Mouse (Mus musculus) stomach, embryonic 16.5 days (tissue): Measurements from ENCODE around the gene Crmp1. TPM values are rescaled to one million over a fixed set of nuclear protein-coding genes. Genes with fewer than 3 reads are reported as not detected.

Source experiments
- ATAC-seq: fragments of 200-750 bp; cut with Nextera tagmentation; 2 replicates; pipeline ENCODE4 v1.8.0; 2017; ENCODE audit warnings: moderate number of reproducible peaks, moderate TSS enrichment; ENCODE audit not compliant: insufficient read depth, low FRiP score
- H3K27ac ChIP-seq: fragments of 300-500 bp; sonication (generic); 2 replicates; pipeline ENCODE4 v1.5.1; 2014; ENCODE audit warnings: low read length
- H3K27me3 ChIP-seq: fragments of 300-500 bp; sonication (generic); 2 replicates; pipeline ENCODE4 v1.6.1; 2014; ENCODE audit warnings: low read length, control low read depth, mixed read lengths; ENCODE audit not compliant: control insufficient read depth, insufficient read depth
- H3K36me3 ChIP-seq: fragments of 300-500 bp; sonication (generic); 2 replicates; pipeline ENCODE4 v1.6.1; 2014; ENCODE audit warnings: low read length; ENCODE audit not compliant: control insufficient read depth, insufficient read depth
- H3K4me1 ChIP-seq: fragments of 300-500 bp; sonication (generic); 2 replicates; pipeline ENCODE4 v1.6.1; 2014; ENCODE audit warnings: low read length, control low read depth, mixed read lengths; ENCODE audit not compliant: control insufficient read depth, insufficient read depth
- H3K4me2 ChIP-seq: fragments of 300-500 bp; sonication (generic); 2 replicates; pipeline ENCODE4 v1.6.1; 2014; ENCODE audit warnings: low read depth, low read length, mixed read lengths
- H3K4me3 ChIP-seq: fragments of 300-500 bp; sonication (generic); replicated peaks from 2 replicates; pipeline ENCODE4 v1.5.1; 2014; ENCODE audit warnings: mild to moderate bottlenecking, low read length
- H3K9ac ChIP-seq: fragments of 300-500 bp; sonication (generic); 2 replicates; pipeline ENCODE4 v1.6.1; 2014; ENCODE audit warnings: low read length
- H3K9me3 ChIP-seq: fragments of 300-500 bp; sonication (generic); replicated peaks from 2 replicates; pipeline ENCODE4 v1.6.1; 2016; ENCODE audit warnings: low read length, control low read depth; ENCODE audit not compliant: control insufficient read depth
- WGBS: fragments of 180-500 bp; shearing (Covaris S2); extraction: QIAGEN DNeasy Blood & Tissue Kit; methylation state at CpG from one replicate; pipeline ENCODE4 v1.1.7; 2014; 5-methylcytosine and 5-hydroxymethylcytosine counted together
- polyA plus RNA-seq: library from polyadenylated mRNA; unstranded; fragments of >200 nt; fragmentation: Nextera tagmentation; extraction: Ambion mirVana; gene quantifications from 2 replicates; pipeline ENCODE4 v1.2.1, GENCODE M21; 2015

Crmp1 gene
- polyA plus RNA-seq, 1 experiment from 2014 or later, result 23.8 TPM

DNA sequence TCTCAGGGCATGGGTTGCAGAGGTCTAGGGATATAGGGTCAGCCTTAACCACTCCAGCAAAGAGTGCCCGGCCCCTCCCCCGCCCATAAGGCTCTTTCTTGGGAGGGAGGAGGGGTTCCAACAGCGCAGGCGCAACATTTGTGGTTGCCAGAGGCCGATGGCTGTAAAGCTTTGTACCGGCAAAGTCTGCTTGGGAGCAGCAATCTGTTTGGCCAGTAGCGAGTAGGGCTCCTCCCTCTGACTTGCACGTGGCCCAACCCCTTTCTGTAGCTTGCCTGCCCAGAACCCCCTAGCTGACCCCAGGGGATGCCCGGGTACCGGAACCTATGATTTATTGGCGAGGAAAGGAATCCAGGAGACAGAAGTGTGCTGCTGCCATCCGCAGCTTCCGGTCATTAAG lies 2.4 kb downstream of the Crmp1 start:
- Histone ChIP-seq H3K4me1 (peaks cover 14% of the 10 kb centered on the region), H3K9me3 (no peaks in the 10 kb centered on the region), H3K4me3 (no peak overlapping the region), H3K27ac (no peak overlapping the region), H3K4me2 (no peak overlapping the region), H3K36me3 (no peaks in the 10 kb centered on the region), H3K9ac (no peak overlapping the region), H3K27me3 (peaks cover 70% of the 10 kb centered on the region)
- ATAC-seq, result no peak
- WGBS, result 6% methylated on average over 13 of the region's 13 CpGs

DNA sequence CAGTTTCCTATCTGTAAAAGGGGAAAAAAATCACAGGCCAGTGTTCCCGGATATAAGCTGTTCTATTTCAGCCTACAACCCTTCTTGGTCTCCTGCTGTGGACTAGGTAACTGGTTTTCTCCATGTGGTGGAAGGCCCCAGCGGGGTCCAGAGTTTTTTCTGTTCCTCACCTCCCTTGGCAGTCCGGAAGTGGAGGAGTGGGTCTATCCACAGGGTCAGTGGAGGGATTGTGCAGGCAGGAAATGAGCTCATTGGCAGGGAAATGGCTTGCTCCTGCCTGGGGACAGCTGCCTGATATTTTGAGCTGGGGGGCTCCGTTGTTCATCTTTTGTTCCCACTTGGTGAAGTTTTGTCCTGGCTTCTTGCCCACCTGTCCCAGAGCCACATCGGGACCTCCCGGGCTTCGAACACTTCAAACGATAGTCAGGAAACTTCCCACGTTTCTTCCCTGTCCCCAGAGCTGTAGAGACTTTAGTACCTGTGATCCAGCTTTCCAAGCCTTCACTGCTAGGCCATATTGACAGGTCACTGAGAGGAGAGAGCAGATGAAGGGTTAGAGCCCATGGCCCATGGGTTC lies 3.0 kb downstream of the Crmp1 start:
- peak overlapping the region; percentile 77; the same call in 1 of the 2 replicates for H3K4me2 ChIP-seq
- peaks cover 14% of the 10 kb centered on the region for H3K4me1 ChIP-seq
- no peak for ATAC-seq
- H3K27me3 ChIP-seq, result peaks cover 67% of the 10 kb centered on the region
- H3K9me3 ChIP-seq, result no peaks in the 10 kb centered on the region
- no peaks in the 10 kb centered on the region for H3K36me3 ChIP-seq
- H3K9ac ChIP-seq, result no peak overlapping the region
- H3K27ac ChIP-seq, result no peak overlapping the region
- no peak overlapping the region; the same call in 1 of the 2 replicates for H3K4me3 ChIP-seq
- WGBS, result 37% methylated on average over 9 of the region's 9 CpGs

DNA sequence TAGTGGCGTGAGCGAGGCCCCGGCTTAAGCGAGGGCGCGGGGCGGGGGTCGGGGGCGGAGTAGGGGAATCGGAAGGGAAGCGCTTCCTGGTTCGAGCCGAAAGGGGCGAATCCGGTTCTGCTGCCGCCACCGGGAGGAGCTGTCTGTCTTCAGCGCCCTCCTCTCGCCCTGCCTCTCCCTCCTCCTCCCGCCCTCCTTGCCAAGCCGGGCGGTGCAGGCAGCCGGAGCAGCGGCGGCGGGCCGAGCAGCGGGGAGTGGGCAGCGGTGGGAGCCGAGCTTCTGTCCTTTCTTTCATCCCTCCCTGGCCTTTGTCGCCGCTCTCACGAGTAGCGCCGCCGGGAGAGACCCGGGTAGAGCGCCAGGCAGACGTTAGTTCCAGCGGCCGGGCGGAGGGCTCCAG lies 3.9 kb downstream of the Crmp1 start:
- Histone ChIP-seq H3K4me3 (peak overlapping the region; percentile 54), H3K27me3 (peaks cover 58% of the 10 kb centered on the region), H3K36me3 (no peaks in the 10 kb centered on the region), H3K9ac (peak overlapping the region; percentile 60), H3K4me2 (peak overlapping the region; percentile 77), H3K4me1 (peaks cover 14% of the 10 kb centered on the region), H3K9me3 (no peaks in the 10 kb centered on the region), H3K27ac (no peak overlapping the region)
- peak; percentile 30; the same call in 1 of the 2 replicates for ATAC-seq
- WGBS, result under 1% methylated on average over 42 of the region's 42 CpGs

DNA sequence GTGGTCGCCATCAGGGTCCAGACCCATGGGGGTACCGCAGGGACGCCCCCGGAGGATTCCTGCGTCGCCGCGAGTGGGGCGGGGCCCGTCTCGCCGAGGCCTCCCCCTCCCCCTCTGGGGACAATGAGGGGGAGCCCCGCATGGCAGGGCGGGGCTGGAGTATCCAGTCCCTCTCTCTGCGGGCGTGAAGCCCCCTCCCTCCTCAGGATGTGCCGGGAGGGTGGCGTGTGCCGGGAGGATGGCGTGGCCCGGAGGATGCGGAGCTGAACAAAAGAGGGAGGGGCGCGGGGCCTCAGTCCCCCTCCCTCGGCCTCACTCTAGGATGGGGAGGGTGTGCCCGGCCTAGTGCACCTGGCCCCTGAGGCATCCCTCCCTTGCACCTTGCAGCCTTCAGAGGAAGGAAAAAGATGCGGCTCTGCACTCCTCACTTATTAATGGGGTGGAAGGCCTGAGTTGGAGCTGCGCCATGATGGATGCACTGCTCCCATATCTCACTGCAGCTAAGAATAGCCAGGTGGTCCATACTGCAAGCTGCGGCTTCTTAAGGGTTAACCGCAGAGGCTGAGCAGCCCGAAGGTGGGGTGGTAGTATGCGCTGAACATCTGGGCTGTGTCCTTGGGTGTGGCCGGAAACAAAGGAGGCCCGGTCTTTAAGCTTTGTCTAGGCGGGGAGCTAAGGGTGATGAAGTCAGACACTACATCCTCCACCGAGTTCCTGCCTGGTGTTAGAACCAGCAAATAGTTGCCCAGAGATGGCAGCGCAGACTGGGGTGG lies 4.6 kb downstream of the Crmp1 start:
- 2% methylated on average over 33 of the region's 37 CpGs for WGBS
- Histone ChIP-seq H3K4me3 (peak overlapping the region; percentile 54), H3K4me2 (peak overlapping the region; percentile 77), H3K4me1 (peaks cover 14% of the 10 kb centered on the region), H3K9ac (peak overlapping the region; percentile 60), H3K9me3 (no peaks in the 10 kb centered on the region), H3K27me3 (peaks cover 52% of the 10 kb centered on the region), H3K27ac (no peak overlapping the region), H3K36me3 (no peaks in the 10 kb centered on the region)
- ATAC-seq, result peak; percentile 15; the same call in 1 of the 2 replicates

DNA sequence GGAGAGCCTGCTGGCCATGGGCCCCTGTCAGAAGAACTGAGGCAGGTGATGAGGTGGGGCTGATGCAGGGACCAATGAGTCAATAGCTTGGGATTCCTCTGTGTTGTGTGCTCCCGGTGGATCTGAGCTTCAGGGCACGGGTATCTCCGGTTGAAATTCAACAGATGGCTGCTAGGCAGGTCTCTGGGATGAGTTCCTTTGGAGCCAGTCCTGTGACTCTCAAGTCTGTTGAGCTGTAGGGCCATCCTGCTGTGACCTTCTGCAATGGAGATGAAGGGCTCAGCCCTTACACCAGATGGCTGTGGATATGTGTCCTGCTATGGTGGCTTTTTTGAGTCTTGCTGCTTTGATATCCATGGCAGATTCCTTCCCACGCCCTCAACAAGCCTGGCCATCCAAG lies 5.7 kb downstream of the Crmp1 start:
- Histone ChIP-seq H3K27me3 (peaks cover 40% of the 10 kb centered on the region), H3K4me2 (no peak overlapping the region)

DNA sequence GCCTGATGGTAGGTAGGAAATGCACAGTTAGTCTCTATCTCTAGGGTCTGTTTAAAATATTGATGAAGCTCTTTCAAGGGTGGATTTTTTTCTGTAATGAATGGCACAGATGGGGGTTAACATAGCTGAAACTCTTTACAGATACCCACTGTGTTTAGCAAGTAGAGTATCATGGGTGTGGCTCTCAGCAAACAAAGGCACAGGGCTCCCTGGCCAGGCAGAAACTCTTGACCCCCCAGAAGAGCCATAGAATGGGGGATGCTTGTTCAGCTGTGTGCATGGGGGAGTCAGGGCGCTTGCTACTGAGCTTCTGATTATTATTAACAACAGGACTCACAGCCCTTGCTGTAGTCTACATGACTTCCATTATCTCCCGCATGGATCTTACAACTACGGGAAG lies 7.1 kb downstream of the Crmp1 start:
- no peak overlapping the region for H3K27ac ChIP-seq
- H3K9ac ChIP-seq, result no peak overlapping the region
- 70% methylated on average over 3 of the region's 3 CpGs for WGBS
- no peak overlapping the region for H3K4me3 ChIP-seq
- H3K36me3 ChIP-seq, result no peaks in the 10 kb centered on the region
- H3K4me1 ChIP-seq, result 0 out of 2 replicates have a peak, but pooled peaks cover 4% of the 10 kb centered on the region
- H3K27me3 ChIP-seq, result peaks cover 28% of the 10 kb centered on the region
- H3K4me2 ChIP-seq, result no peak overlapping the region
- no peak for ATAC-seq
- H3K9me3 ChIP-seq, result no peaks in the 10 kb centered on the region

More for the DNA sequence above, 5.7 kb downstream of the Crmp1 start:
- H3K27ac ChIP-seq, result no peak overlapping the region
- H3K36me3 ChIP-seq, result no peaks in the 10 kb centered on the region
- H3K4me3 ChIP-seq, result no peak overlapping the region
- no peak for ATAC-seq
- H3K9me3 ChIP-seq, result no peaks in the 10 kb centered on the region
- no peak overlapping the region for H3K9ac ChIP-seq
- 40% methylated on average over 4 of the region's 4 CpGs for WGBS
- H3K4me1 ChIP-seq, result peaks cover 4% of the 10 kb centered on the region; the same call in 1 of the 2 replicates

DNA sequence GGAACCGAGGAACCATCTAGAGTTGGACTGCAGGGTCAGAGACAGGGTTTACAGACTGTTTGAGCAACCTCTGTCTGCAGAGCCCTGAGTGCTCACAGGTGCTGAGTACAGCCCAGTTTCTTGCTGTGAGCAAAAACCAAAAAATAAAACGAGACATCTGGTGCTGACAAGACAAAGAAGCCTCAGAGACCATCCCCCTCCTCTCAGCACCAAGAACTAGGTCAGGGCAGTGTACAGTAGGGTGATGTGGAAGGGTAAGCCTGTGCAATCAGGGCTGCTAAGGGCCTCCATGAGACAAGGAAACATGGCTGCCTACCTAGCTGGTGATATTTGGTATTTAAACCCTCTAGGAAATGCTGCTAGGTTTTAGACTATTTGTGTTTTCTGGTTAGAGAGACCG lies 9.9 kb downstream of the Crmp1 start:
- 0 out of 2 replicates have a peak, but pooled peaks cover 2% of the 10 kb centered on the region for H3K27me3 ChIP-seq
- no peak overlapping the region for H3K9ac ChIP-seq
- H3K27ac ChIP-seq, result no peak overlapping the region
- no peaks in the 10 kb centered on the region for H3K9me3 ChIP-seq
- H3K4me2 ChIP-seq, result no peak overlapping the region
- ATAC-seq, result no peak
- H3K36me3 ChIP-seq, result no peaks in the 10 kb centered on the region
- H3K4me1 ChIP-seq, result no peaks in the 10 kb centered on the region
- WGBS, result 46% methylated on average over 3 of the region's 3 CpGs
- H3K4me3 ChIP-seq, result no peak overlapping the region

DNA sequence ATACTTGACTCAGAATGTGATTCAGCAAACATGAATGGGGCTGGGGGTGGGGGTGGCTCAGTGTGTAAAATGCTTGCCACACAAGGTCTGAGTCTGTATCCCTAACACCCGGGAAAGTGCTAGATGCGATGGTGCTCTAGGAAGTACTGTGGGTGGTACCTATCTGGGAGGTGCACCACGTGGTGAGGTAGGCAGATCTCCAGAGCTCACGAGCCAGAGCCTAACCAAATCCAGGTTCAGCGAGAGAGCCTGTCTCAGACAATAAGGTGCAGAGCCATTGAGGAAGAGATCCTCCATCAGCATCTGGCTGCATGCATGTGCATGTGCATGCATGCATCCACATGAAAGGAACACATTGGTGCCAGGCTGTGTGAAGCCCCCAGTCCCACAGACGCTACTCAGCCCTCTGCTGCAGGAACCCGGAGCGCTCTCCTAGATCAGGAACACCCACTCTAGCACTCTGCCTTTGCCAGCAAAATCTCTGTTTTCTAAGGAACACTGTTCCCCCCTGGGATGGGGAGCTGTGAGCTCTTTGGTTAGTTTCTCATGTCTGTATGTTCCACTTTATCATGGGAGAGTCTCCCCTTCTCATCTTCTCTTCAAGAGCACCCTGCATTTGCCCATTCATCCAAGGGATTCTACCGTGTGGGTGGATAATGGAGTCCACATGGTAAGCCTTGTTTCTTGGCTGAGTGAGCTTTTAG lies 10.5 kb downstream of the Crmp1 start:
- Histone ChIP-seq H3K36me3 (no peaks in the 10 kb centered on the region), H3K9me3 (no peaks in the 10 kb centered on the region), H3K27ac (no peak overlapping the region), H3K4me2 (no peak overlapping the region), H3K4me3 (no peak overlapping the region), H3K4me1 (no peaks in the 10 kb centered on the region), H3K9ac (no peak overlapping the region), H3K27me3 (no peaks in the 10 kb centered on the region)
- WGBS, result 72% methylated on average over 9 of the region's 9 CpGs
- no peak for ATAC-seq

DNA sequence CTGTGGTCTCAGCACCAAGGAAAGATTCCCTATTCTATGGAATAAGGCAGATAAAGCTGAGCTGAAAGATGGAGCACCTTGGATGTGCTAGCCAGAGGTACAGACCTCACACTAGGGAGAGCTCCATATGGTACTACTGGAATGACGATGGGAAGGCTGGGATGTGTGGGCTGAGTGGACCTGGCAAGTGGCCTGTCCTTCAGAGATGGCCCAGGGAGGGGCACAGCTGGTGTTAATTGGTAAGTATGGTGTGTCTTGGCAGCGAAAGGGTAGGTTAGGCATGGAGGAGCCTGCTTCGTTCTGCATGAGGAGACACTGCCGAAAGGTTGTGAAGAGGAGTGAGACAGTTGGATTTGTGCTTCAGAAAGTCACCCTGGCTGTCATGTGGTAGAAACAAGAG lies 12.8 kb downstream of the Crmp1 start:
- Histone ChIP-seq H3K9ac (no peak overlapping the region), H3K4me1 (no peaks in the 10 kb centered on the region), H3K27ac (no peak overlapping the region), H3K27me3 (no peaks in the 10 kb centered on the region), H3K4me3 (no peak overlapping the region), H3K36me3 (no peaks in the 10 kb centered on the region), H3K9me3 (no peaks in the 10 kb centered on the region), H3K4me2 (no peak overlapping the region)
- ATAC-seq, result no peak
- 82% methylated on average over 4 of the region's 4 CpGs for WGBS
